27 mouse cellular contexts compared by ENCODE assay signal in the genomic region with DNA sequence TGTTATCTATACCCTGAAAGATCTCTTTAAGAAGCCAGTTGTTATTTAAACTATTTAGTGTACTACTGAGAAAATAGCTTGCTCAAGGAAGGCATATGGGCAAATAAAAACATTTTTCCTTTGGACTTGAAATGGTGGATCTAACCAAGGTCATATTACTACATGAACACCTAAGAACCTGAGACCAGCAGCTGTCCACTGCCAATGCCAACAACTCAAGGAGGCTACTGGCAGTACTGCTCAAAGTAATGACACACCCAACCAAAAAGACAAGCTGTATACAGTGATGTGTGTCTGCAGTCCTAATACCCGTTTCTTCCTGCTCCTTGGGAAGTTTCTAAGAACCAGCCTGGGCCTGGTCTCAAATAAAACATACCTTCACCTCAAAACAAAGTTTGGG.
"Had no signal": no experiment of that assay in that cellular context is flagged by ENCODE, and none has a peak within 500 bp of the region (broad histone marks: within the 10 kb centered on the region; RNA-seq: fewer than 3 reads in every experiment).

No protein-coding gene starts in this region.

- H3K27me3 ChIP-seq: forebrain, embryonic 15.5 days; heart, embryonic 13.5 days; heart, embryonic 15.5 days; hindbrain, embryonic 13.5 days; hindbrain, embryonic 15.5 days; kidney, embryonic 15.5 days; limb, embryonic 13.5 days; limb, embryonic 15.5 days had no signal

- ATAC-seq: forebrain, embryonic 15.5 days; forebrain, postnatal 0 days; hindbrain, postnatal 0 days; intestine, embryonic 16.5 days had no signal

- DNase-seq: forebrain, postnatal 0 days; heart, adult 11 months; heart, adult 2 months; heart, postnatal 14 days; heart, postnatal 36 days; kidney, adult 11 months; kidney, adult 2 months; kidney, adult 9 months; kidney, postnatal 14 days; kidney, postnatal 36 days; layer of hippocampus, adult 9-11 months; layer of hippocampus, postnatal 36 days; left cerebral cortex, postnatal 4 days had no signal

- H3K4me3 ChIP-seq: forebrain, embryonic 15.5 days; heart, adult 2 months; heart, embryonic 13.5 days; heart, embryonic 15.5 days; hindbrain, embryonic 13.5 days; hindbrain, embryonic 15.5 days; kidney, embryonic 15.5 days; limb, embryonic 13.5 days; limb, embryonic 15.5 days had no signal

- H3K27ac ChIP-seq: forebrain, embryonic 15.5 days; heart, adult 2 months; heart, embryonic 13.5 days; heart, embryonic 15.5 days; hindbrain, embryonic 13.5 days; hindbrain, embryonic 15.5 days; hindbrain, postnatal 0 days; kidney, embryonic 15.5 days; kidney, postnatal 0 days; limb, embryonic 13.5 days; limb, embryonic 15.5 days; liver, embryonic 14.5 days had no signal

- H3K9me3 ChIP-seq: forebrain, embryonic 15.5 days; heart, embryonic 13.5 days; heart, embryonic 15.5 days; hindbrain, embryonic 13.5 days; hindbrain, embryonic 15.5 days; kidney, embryonic 15.5 days; limb, embryonic 13.5 days; limb, embryonic 15.5 days had no signal

- H3K9ac ChIP-seq: forebrain, embryonic 15.5 days; forebrain, postnatal 0 days; heart, embryonic 13.5 days; heart, embryonic 15.5 days; hindbrain, embryonic 13.5 days; hindbrain, embryonic 15.5 days; kidney, embryonic 15.5 days; limb, embryonic 13.5 days; limb, embryonic 15.5 days; liver, embryonic 14.5 days had no signal

- H3K36me3 ChIP-seq: forebrain, embryonic 15.5 days; heart, embryonic 15.5 days; hindbrain, embryonic 15.5 days had no signal

- H3K4me1 ChIP-seq: limb, embryonic 15.5 days had no signal

- H3K4me2 ChIP-seq: forebrain, embryonic 15.5 days; heart, embryonic 11.5 days; heart, embryonic 13.5 days; heart, embryonic 15.5 days; hindbrain, embryonic 13.5 days; hindbrain, embryonic 15.5 days; kidney, embryonic 15.5 days; limb, embryonic 13.5 days; limb, embryonic 15.5 days; liver, embryonic 11.5 days had no signal
